Mouse (Mus musculus) sigmoid colon, adult 10 weeks (tissue): ENCODE results near the gene Gsg1l. TPM values are rescaled to one million over a fixed set of nuclear protein-coding genes. Genes with fewer than 3 reads are reported as not detected.

Experiments used
- polyA plus RNA-seq: library from polyadenylated mRNA; stranded (reverse); fragments of 350-450 nt; fragmentation: Illumina TruSeq; extraction: RNeasy Lipid Tissue Mini Kit (QIAGEN cat#74804); gene quantifications from one replicate; pipeline ENCODE4 v1.2.3, GENCODE M21; 2014; ENCODE audit warnings: low read depth, low replicate concordance

Gene Gsg1l
- 0.22 TPM for polyA plus RNA-seq

GRCm38 (mm10) chr7:126082286-126082741 is at the start of gene Gsg1l:
TSS of gene Gsg1l (minus strand) at chr7:126082411.

Other genes with a start within 250 kb of the Gsg1l start
- 40.6 TPM for gene Xpo6, start 118.1 kb upstream of the Gsg1l start, polyA plus RNA-seq
- gene Sbk1, start 190.2 kb upstream of the Gsg1l start, polyA plus RNA-seq: 2.3 TPM